Mouse (Mus musculus) lung, adult 2 months (tissue): ENCODE data around the gene Six3. TPM values are rescaled to one million over a fixed set of nuclear protein-coding genes. Genes with fewer than 3 reads are reported as not detected.

Experiments
- DNase-seq: peaks from one replicate; pipeline ENCODE4 v3.0.0; 2022
- H3K4me1 ChIP-seq: fragments of 200-500 bp; 2 replicates; pipeline ENCODE4 v1.6.1; 2011; ENCODE audit warnings: low read length; ENCODE audit not compliant: control insufficient read depth, insufficient read depth
- H3K4me3 ChIP-seq: fragments of 200-500 bp; replicated peaks from 2 replicates; pipeline ENCODE3; 2011; ENCODE audit warnings: low read depth, mild to moderate bottlenecking, control low read depth, low read length; ENCODE audit errors: extremely low read depth
- CTCF ChIP-seq: fragments of 200-500 bp; IDR thresholded peaks from 2 replicates; pipeline ENCODE4 v1.5.1; 2011; ENCODE audit warnings: mild to moderate bottlenecking, low read length, control low read depth; ENCODE audit not compliant: insufficient read depth
- POLR2A ChIP-seq: fragments of 200-500 bp; IDR thresholded peaks from 2 replicates; pipeline ENCODE4 v1.6.1; 2011; ENCODE audit warnings: low read depth, mild to moderate bottlenecking, control low read depth, low read length, borderline replicate concordance; ENCODE audit errors: extremely low read depth
- WGBS: fragments of 180-500 bp; shearing (Covaris S2); methylation state at CpG from one replicate; pipeline ENCODE4 v1.1.7; 2018; 5-methylcytosine and 5-hydroxymethylcytosine counted together
- polyA plus RNA-seq: library from polyadenylated mRNA; depleted of rRNA; stranded (reverse); fragments of >200 nt; gene quantifications from 2 replicates; pipeline ENCODE4 v1.2.3, GENCODE M21; 2012

The Six3 gene
- polyA plus RNA-seq, 1 experiment, result not detected

GRCm38 (mm10) chr17:85610393-85611115 is 2.9 kb upstream of the Six3 start:
- no peak for TF ChIP-seq POLR2A
- no peak for TF ChIP-seq CTCF
- Histone ChIP-seq H3K4me1 (no peaks in the 10 kb centered on the region), H3K4me3 (no peak overlapping the region)
- 6% methylated on average over 11 of the region's 11 CpGs for WGBS
- no peak for DNase-seq

- no peak for DNase-seq
- 5% methylated on average over 19 of the region's 19 CpGs for WGBS
- no peak for TF ChIP-seq CTCF
- no peak for TF ChIP-seq POLR2A
These were observed 1.6 kb upstream of the Six3 start for GRCm38 (mm10) chr17:85611521-85612515.

GRCm38 (mm10) chr17:85612526-85613265 is 712 bp upstream of the Six3 start:
- TF ChIP-seq POLR2A (no peak), CTCF (no peak)
- no peaks in the 10 kb centered on the region for H3K4me1 ChIP-seq
- H3K4me3 ChIP-seq, result no peak overlapping the region
- 1% methylated on average over 31 of the region's 31 CpGs for WGBS
- DNase-seq, result no peak

More at GRCm38 (mm10) chr17:85611521-85612515, 1.6 kb upstream of the Six3 start:
- no peaks in the 10 kb centered on the region for H3K4me1 ChIP-seq
- no peak overlapping the region for H3K4me3 ChIP-seq

GRCm38 (mm10) chr17:85614011-85614721 is 758 bp downstream of the Six3 start:
- no peak for TF ChIP-seq CTCF
- no peak for TF ChIP-seq POLR2A
- Histone ChIP-seq H3K4me3 (no peak overlapping the region), H3K4me1 (no peaks in the 10 kb centered on the region)
- no peak for DNase-seq
- 3% methylated on average over 30 of the region's 30 CpGs for WGBS

GRCm38 (mm10) chr17:85614722-85615331 is 1.4 kb downstream of the Six3 start:
- 3% methylated on average over 38 of the region's 38 CpGs for WGBS
- H3K4me3 ChIP-seq, result no peak overlapping the region
- no peaks in the 10 kb centered on the region for H3K4me1 ChIP-seq
- TF ChIP-seq CTCF (no peak), POLR2A (no peak)
- DNase-seq, result no peak

GRCm38 (mm10) chr17:85615586-85615985 is 2.2 kb downstream of the Six3 start:
- Histone ChIP-seq H3K4me1 (no peaks in the 10 kb centered on the region), H3K4me3 (no peak overlapping the region)
- no peak for TF ChIP-seq POLR2A
- no peak for TF ChIP-seq CTCF
- DNase-seq, result no peak
- WGBS, result 1% methylated on average over 4 of the region's 4 CpGs

GRCm38 (mm10) chr17:85616526-85617500 is 3.4 kb downstream of the Six3 start:
- TF ChIP-seq CTCF, result no peak
- no peak for DNase-seq
- no peaks in the 10 kb centered on the region for H3K4me1 ChIP-seq
- H3K4me3 ChIP-seq, result no peak overlapping the region
- WGBS, result 3% methylated on average over 41 of the region's 41 CpGs
